Mouse (Mus musculus) lung, adult 2 months (tissue): ENCODE measurements around the gene Erp29.

Source experiments
- CTCF ChIP-seq: fragments of 200-500 bp; IDR thresholded peaks from 2 replicates; pipeline ENCODE4 v1.5.1; 2011; ENCODE audit warnings: mild to moderate bottlenecking, low read length, control low read depth; ENCODE audit not compliant: insufficient read depth
- POLR2A ChIP-seq: fragments of 200-500 bp; IDR thresholded peaks from 2 replicates; pipeline ENCODE4 v1.6.1; 2011; ENCODE audit warnings: low read depth, mild to moderate bottlenecking, control low read depth, low read length, borderline replicate concordance; ENCODE audit errors: extremely low read depth

- TF ChIP-seq POLR2A (no peak), CTCF (no peak)
Observed at GRCm38 (mm10) chr5:121398146-121398964, 54.0 kb downstream of the Erp29 start.
